Mouse (Mus musculus): ENCODE data around the gene Fubp1. TPM values are rescaled to one million over a fixed set of nuclear protein-coding genes. Genes with fewer than 3 reads are reported as not detected.

Gene Fubp1
- 143 and 157 TPM in 2 replicates for polyA plus RNA-seq (2015; fragmentation: Nextera tagmentation; extraction: Ambion mirVana)

GRCm38 (mm10) chr3:152209967-152210634 is at the start of gene Fubp1, which contains the start of gene Dnajb4:
Gene Fubp1, plus strand, starts transcription at chr3:152210422.
Gene Dnajb4, minus strand, starts transcription at chr3:152210302.
- H3K27ac ChIP-seq (ENCODE audit: low read length): peak within 1 kb of the TSS; percentile 100
- H3K4me3 ChIP-seq (ENCODE audit: low read length): peak within 1 kb of the TSS; percentile 97
- H3K36me3 ChIP-seq (ENCODE audit: control insufficient read depth, insufficient read depth, low read length): no peaks in the 10 kb centered on the region
- ATAC-seq: peak; percentile 95
- no peaks in the 10 kb centered on the region for H3K9me3 ChIP-seq (ENCODE audit: control insufficient read depth, low read length)
- H3K27me3 ChIP-seq (replicated peaks; ENCODE audit: control insufficient read depth, insufficient read depth, low read length): no peaks in the 10 kb centered on the region
- under 1% methylated on average over 85 of the region's 85 CpGs for WGBS
- H3K9ac ChIP-seq (ENCODE audit: low read depth, low read length): peak within 1 kb of the TSS; percentile 100
- peak within 1 kb of the TSS; percentile 86 for H3K4me2 ChIP-seq (ENCODE audit: low read depth, low read length)
- peaks cover 22% of the 10 kb centered on the region for H3K4me1 ChIP-seq (ENCODE audit: control insufficient read depth, insufficient read depth, low read length)

- 56% methylated on average over 4 of the region's 4 CpGs for WGBS
- Histone ChIP-seq H3K27me3 (replicated peaks; ENCODE audit: control insufficient read depth, insufficient read depth, low read length) (peaks cover under 1% of the 10 kb centered on the region; the same call in 1 of the 2 replicates), H3K36me3 (ENCODE audit: control insufficient read depth, insufficient read depth, low read length) (0 out of 2 replicates have a peak, but pooled peaks cover 3% of the 10 kb centered on the region), H3K9ac (ENCODE audit: low read depth, low read length) (no peak overlapping the region), H3K4me1 (ENCODE audit: control insufficient read depth, insufficient read depth, low read length) (peaks cover 20% of the 10 kb centered on the region; the same call in 1 of the 2 replicates), H3K4me2 (ENCODE audit: low read depth, low read length) (no peak overlapping the region), H3K4me3 (ENCODE audit: low read length) (no peak overlapping the region), H3K27ac (ENCODE audit: low read length) (no peak overlapping the region), H3K9me3 (ENCODE audit: control insufficient read depth, low read length) (no peaks in the 10 kb centered on the region)
- ATAC-seq: 0 out of 2 replicates have a peak, but pooled peaks have one; percentile 41
Measured at GRCm38 (mm10) chr3:152160607-152161006, 49.6 kb upstream of the Fubp1 start.

DNA sequence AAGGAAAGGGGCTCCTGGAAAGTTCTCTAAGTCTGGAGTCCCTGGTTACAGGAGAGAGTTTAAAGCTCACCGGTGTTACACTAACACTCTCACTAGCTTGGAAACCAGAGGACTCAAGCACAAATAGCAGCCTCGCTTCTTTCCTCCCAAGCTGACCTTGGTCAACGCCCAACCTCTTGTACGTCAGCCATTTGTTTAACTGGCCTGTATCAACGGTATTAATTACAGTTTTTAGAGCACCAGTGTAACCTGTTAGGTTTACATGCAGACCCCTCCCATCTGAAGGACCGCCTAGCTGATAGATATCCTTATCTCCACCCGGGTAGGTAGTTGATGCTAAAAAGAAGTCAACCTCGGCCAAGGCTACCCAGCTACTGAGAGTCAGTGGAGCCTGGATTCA is 46.9 kb upstream of the Fubp1 start:
- Histone ChIP-seq H3K4me3 (ENCODE audit: low read length) (peak overlapping the region; percentile 10; the same call in 1 of the 2 replicates), H3K4me2 (ENCODE audit: low read depth, low read length) (peak overlapping the region; percentile 38; the same call in 1 of the 2 replicates), H3K9ac (ENCODE audit: low read depth, low read length) (no peak overlapping the region), H3K9me3 (ENCODE audit: control insufficient read depth, low read length) (no peaks in the 10 kb centered on the region), H3K4me1 (ENCODE audit: control insufficient read depth, insufficient read depth, low read length) (peaks cover 31% of the 10 kb centered on the region), H3K27me3 (replicated peaks; ENCODE audit: control insufficient read depth, insufficient read depth, low read length) (peaks cover 3% of the 10 kb centered on the region; the same call in 1 of the 2 replicates), H3K36me3 (ENCODE audit: control insufficient read depth, insufficient read depth, low read length) (0 out of 2 replicates have a peak, but pooled peaks cover 3% of the 10 kb centered on the region), H3K27ac (ENCODE audit: low read length) (no peak overlapping the region)
- WGBS: 64% methylated on average over 8 of the region's 8 CpGs
- no peak for ATAC-seq

DNA sequence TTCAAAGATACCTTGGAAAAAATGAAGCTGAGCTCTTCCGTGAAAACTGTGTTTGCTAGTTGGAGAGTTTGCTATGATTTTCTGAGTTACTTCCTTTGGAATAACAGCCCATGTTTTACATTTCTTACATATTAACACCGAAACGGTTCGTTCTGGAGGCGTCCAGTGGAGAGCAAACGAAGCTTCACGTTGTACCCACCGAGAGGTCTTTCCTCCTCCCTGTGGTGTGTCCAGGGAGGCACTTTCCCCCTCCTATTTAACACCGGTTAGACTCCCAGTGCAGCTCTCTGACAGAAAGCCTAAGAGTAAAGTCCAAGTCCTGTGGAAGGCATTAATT is 45.2 kb upstream of the Fubp1 start:
- ATAC-seq: peak; percentile 61; the same call in 1 of the 2 replicates
- H3K4me3 ChIP-seq (ENCODE audit: low read length): peak overlapping the region; percentile 65
- H3K27ac ChIP-seq (ENCODE audit: low read length): peak overlapping the region; percentile 87
- H3K9me3 ChIP-seq (ENCODE audit: control insufficient read depth, low read length): no peaks in the 10 kb centered on the region
- peak overlapping the region; percentile 73 for H3K9ac ChIP-seq (ENCODE audit: low read depth, low read length)
- 0 out of 2 replicates have a peak, but pooled peaks cover 3% of the 10 kb centered on the region for H3K36me3 ChIP-seq (ENCODE audit: control insufficient read depth, insufficient read depth, low read length)
- 35% methylated on average over 9 of the region's 9 CpGs for WGBS
- H3K4me2 ChIP-seq (ENCODE audit: low read depth, low read length): peak overlapping the region; percentile 88
- H3K4me1 ChIP-seq (ENCODE audit: control insufficient read depth, insufficient read depth, low read length): peaks cover 23% of the 10 kb centered on the region
- peaks cover 3% of the 10 kb centered on the region; the same call in 1 of the 2 replicates for H3K27me3 ChIP-seq (replicated peaks; ENCODE audit: control insufficient read depth, insufficient read depth, low read length)

DNA sequence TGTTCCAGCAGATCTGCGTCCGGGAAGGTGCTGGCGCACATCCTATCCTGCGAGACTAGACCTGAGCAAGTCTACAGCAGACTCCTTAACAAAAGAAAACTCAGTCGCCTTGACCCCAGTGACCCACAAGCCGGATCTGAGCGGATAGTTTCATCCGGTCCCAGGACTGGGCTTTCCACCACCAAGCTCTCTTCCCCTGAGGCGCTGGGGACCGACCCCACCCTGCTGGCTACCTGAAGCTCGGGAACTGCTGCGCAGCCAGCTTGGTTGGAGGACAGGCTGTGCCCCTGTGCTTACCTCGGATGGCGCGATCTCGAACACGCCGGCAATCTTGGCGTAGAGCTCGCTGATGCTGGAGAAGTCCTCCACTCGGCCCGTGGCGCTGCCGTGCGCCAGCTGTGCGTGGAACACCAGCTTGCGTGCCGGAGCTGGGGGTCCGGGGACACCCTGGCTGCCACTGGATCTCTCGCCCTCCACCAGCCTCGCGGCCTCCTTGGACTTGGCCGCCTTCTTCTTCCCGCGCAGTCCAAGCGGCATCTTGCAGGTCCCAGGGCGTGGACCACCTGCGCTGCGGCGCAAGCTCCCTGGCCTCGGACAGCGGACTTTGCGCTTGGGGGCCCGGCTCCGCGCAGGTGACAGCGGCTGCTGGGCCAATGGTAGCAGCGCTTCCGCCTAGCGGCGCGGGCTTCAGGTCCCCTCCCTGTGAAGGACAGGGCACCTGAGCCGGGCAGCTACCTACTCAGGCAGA is 44.7 kb upstream of the Fubp1 start:
- no peaks in the 10 kb centered on the region for H3K9me3 ChIP-seq (ENCODE audit: control insufficient read depth, low read length)
- peaks cover 3% of the 10 kb centered on the region; the same call in 1 of the 2 replicates for H3K27me3 ChIP-seq (replicated peaks; ENCODE audit: control insufficient read depth, insufficient read depth, low read length)
- H3K27ac ChIP-seq (ENCODE audit: low read length): peak overlapping the region; percentile 87
- peak overlapping the region; percentile 65 for H3K4me3 ChIP-seq (ENCODE audit: low read length)
- H3K9ac ChIP-seq (ENCODE audit: low read depth, low read length): peak overlapping the region; percentile 73
- 0 out of 2 replicates have a peak, but pooled peaks cover 3% of the 10 kb centered on the region for H3K36me3 ChIP-seq (ENCODE audit: control insufficient read depth, insufficient read depth, low read length)
- H3K4me1 ChIP-seq (ENCODE audit: control insufficient read depth, insufficient read depth, low read length): peaks cover 23% of the 10 kb centered on the region
- WGBS: 3% methylated on average over 53 of the region's 53 CpGs
- peak overlapping the region; percentile 88 for H3K4me2 ChIP-seq (ENCODE audit: low read depth, low read length)
- ATAC-seq: peak; percentile 93

GRCm38 (mm10) chr3:152166099-152166423 is 44.2 kb upstream of the Fubp1 start, which contains the start of gene Gipc2:
Gene Gipc2, minus strand, starts transcription at chr3:152166230.
- Histone ChIP-seq H3K36me3 (ENCODE audit: control insufficient read depth, insufficient read depth, low read length) (0 out of 2 replicates have a peak, but pooled peaks cover 3% of the 10 kb centered on the region), H3K4me1 (ENCODE audit: control insufficient read depth, insufficient read depth, low read length) (peaks cover 28% of the 10 kb centered on the region), H3K4me2 (ENCODE audit: low read depth, low read length) (peak within 1 kb of the TSS; percentile 88), H3K4me3 (ENCODE audit: low read length) (peak within 1 kb of the TSS; percentile 65), H3K27me3 (replicated peaks; ENCODE audit: control insufficient read depth, insufficient read depth, low read length) (peaks cover 3% of the 10 kb centered on the region; the same call in 1 of the 2 replicates), H3K27ac (ENCODE audit: low read length) (peak within 1 kb of the TSS; percentile 87), H3K9me3 (ENCODE audit: control insufficient read depth, low read length) (no peaks in the 10 kb centered on the region), H3K9ac (ENCODE audit: low read depth, low read length) (peak within 1 kb of the TSS; percentile 73)
- ATAC-seq: peak; percentile 76
- WGBS: 17% methylated on average over 10 of the region's 10 CpGs

DNA sequence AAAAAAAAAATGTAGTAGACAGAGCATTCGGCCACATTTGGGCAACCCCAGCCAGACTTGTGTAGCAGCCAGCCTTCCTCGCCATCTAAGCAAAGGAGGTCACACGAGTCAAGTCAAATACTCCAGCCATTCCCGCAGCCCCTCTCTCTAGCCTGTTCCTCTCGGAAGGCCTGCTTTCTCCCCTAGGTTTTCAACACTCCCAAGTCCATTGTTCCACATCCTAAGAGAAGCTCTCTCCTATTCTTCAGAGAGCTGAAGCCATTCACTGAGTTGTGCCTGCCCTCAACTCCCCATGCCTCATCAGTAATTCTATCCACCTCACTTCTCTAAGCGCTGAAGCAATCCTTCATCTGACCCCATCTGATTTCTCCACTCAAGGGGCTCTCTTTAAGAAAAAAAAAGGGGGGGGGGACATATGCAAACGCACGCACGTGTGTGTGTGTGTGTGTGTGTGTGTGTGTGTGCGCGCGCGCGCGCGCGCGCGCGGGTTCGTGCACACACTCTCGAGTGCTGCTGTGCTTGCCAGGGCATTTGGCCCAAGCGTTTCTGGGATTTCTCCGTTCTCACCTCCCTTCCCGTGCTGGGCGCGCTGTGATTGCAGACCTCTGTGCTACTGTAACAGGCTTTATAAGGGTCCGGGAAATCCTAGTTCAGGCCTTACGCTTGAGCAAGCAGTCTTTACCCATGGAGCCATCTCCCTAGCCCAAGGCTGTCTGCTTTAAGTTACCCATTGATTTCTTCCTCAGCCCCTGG is 43.3 kb upstream of the Fubp1 start:
- Histone ChIP-seq H3K9ac (ENCODE audit: low read depth, low read length) (no peak overlapping the region; the same call in 1 of the 2 replicates), H3K36me3 (ENCODE audit: control insufficient read depth, insufficient read depth, low read length) (0 out of 2 replicates have a peak, but pooled peaks cover 3% of the 10 kb centered on the region), H3K27ac (ENCODE audit: low read length) (no peak overlapping the region), H3K4me3 (ENCODE audit: low read length) (peak overlapping the region; percentile 23), H3K9me3 (ENCODE audit: control insufficient read depth, low read length) (no peaks in the 10 kb centered on the region), H3K4me2 (ENCODE audit: low read depth, low read length) (peak overlapping the region; percentile 88), H3K27me3 (replicated peaks; ENCODE audit: control insufficient read depth, insufficient read depth, low read length) (peaks cover 3% of the 10 kb centered on the region; the same call in 1 of the 2 replicates), H3K4me1 (ENCODE audit: control insufficient read depth, insufficient read depth, low read length) (peaks cover 29% of the 10 kb centered on the region)
- WGBS: 27% methylated on average over 29 of the region's 29 CpGs
- no peak for ATAC-seq

GRCm38 (mm10) chr3:152168007-152168406 is 42.2 kb upstream of the Fubp1 start:
- Histone ChIP-seq H3K9ac (ENCODE audit: low read depth, low read length) (no peak overlapping the region), H3K27me3 (replicated peaks; ENCODE audit: control insufficient read depth, insufficient read depth, low read length) (peaks cover 3% of the 10 kb centered on the region; the same call in 1 of the 2 replicates), H3K27ac (ENCODE audit: low read length) (no peak overlapping the region), H3K4me3 (ENCODE audit: low read length) (no peak overlapping the region), H3K4me2 (ENCODE audit: low read depth, low read length) (no peak overlapping the region), H3K9me3 (ENCODE audit: control insufficient read depth, low read length) (no peaks in the 10 kb centered on the region), H3K36me3 (ENCODE audit: control insufficient read depth, insufficient read depth, low read length) (no peaks in the 10 kb centered on the region), H3K4me1 (ENCODE audit: control insufficient read depth, insufficient read depth, low read length) (peaks cover 34% of the 10 kb centered on the region)
- no peak for ATAC-seq
- WGBS: 93% methylated on average over 10 of the region's 10 CpGs
